Mouse (Mus musculus) retina, postnatal 7 days (tissue): ENCODE measurements around the gene Vgll2.

ENCODE experiments used
- DNase-seq: peaks from one replicate; pipeline ENCODE4 v3.0.0-alpha.2; 2012; ENCODE audit warnings: low read depth, low spot score

Vgll2 gene

DNA sequence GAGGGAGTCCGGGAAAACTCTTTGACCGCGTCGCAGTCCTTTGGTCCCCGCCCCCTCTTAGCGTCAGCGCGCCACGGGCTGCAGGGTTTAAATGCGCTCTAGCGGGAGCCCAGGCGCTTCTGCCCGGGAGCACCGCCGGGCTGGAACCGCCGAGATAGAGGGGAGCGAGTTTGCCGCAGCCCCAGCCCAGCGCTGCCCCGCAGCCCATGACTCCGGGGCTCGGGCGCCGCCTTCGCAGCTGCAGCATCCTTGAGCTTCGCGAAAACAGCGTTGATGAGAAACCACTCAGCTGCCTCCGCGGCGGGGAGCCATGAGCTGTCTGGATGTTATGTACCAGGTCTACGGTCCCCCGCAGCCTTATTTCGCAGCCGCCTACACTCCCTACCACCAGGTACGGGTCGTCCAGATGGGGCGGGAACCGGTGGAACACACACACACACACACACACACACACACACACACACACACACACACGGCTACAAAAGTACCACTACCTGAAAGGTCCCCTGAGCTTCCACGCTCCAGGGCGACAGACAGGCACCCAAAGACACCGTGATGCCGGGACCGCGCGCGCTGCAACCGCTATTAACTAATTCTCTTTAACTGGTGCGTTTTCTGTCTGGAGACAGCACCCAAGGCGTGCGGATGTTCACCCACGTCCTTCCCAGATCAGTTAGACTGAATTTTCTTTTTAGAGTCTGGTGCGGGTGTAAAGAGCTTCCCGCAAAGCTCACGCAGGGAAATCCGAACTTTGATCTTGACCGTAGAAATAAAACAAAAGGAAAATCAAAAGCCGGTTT, at the start of gene Vgll2:
Gene Vgll2, plus strand, starts transcription at position 90 of the 800 bp plus-strand sequence.
- DNase-seq, result peak; percentile 29

- no peak for DNase-seq
Measured at GRCm38 (mm10) chr10:51975137-51975536, 47.2 kb upstream of the Vgll2 start.

- DNase-seq, result no peak
Measured at GRCm38 (mm10) chr10:51975587-51975986, 46.7 kb upstream of the Vgll2 start.

- DNase-seq, result no peak
Measured at GRCm38 (mm10) chr10:51981651-51982050, 40.7 kb upstream of the Vgll2 start.

DNA sequence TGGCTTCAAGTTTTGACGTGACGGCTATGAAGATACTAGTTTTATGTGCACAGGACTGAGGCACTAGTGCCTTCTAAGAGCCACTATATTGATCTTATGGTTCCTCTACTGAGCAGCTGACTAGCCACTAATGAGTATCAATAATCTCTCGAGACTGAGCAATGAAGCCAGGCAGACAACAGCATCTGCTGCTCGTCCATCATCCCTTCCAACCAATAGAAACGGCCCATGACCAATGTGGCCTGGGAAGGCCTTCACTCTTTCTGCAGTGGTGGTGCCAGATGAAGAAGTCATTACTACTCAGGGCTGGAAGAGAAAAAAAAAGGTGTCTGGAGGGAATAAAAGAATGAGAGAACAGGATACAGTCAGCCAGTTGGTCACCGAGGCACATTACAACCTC, 39.9 kb upstream of the Vgll2 start:
- no peak for DNase-seq

- no peak for DNase-seq
Measured at GRCm38 (mm10) chr10:52018471-52018870, 3.8 kb upstream of the Vgll2 start.

DNA sequence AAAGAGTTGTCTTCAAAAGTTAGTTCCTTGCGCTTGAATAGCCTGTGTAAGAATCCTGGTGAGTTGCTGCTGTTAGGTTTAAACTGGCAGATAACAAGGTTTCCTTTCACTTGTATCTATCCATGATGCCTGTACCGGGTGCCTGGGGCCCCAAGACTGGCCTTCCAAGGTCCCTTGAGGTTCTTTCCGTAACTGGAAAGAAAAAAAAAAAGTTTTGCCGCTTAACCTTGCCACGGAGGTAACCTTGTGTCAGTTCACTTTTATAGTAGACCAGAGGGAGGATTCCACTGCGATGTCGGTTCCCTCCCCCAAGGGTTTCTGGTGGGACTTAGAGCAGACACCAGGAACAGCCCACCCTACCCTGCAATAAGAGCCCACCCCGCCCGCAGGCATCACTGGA, 1.1 kb upstream of the Vgll2 start:
- DNase-seq, result no peak

- no peak for DNase-seq
Measured at GRCm38 (mm10) chr10:52021736-52022394, 437 bp upstream of the Vgll2 start.

DNA sequence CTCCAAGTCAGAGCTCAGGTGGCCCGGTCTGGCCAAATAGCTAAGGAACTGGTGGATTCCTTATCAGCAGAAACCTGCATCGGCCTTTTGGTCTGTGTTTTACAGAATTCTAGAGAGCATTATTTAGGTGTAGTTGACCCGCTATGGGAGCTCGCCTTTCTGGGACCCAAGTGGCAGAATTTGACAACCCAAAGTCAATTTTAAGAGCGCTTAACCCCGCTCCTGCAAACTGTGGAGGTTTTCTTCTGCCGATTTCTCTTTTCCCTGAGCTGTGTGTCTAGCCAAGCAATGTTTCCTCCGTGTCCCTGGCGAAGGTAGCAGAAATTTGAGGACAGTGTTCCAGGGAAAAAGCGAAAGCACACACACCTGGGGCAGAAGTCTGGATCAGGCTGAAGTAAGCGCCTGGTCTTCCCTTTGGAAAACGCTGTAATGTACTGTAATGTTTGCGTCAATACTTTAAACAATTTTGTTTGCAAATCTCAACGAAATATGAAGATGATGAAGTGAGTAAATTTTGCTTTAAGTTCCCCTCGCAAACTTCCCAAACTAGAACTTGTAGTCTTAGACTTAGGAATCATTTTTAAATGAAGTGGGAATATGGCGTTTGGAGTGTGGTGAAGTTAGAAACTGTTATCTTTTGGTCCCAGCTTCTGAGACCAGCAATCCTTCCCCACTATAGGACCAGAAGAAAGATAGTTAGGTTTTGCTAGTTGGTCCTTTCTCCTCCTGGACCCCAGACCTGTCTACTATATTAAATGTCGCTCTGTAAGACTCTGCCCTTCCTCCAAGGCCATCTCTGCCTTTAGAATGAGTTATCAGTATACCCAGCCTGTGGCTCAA, 1.1 kb downstream of the Vgll2 start:
- no peak for DNase-seq

DNA sequence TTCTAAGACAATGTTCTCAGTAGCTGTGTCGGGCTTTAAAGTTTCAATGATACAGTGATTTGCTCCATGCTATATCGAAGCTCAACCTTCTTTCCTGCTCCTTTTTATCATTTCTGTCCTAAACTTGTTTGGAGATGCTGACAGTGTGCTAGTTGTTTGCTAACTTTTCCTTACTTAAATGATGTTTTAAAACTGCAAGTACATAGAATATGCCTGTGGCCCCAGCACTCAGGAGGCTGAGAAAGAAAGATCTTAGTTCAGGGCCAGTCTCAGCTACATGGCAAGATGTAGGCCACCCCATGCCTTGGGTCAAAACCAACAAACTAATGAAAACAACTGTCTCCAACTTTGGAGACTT, 1.7 kb downstream of the Vgll2 start:
- DNase-seq, result no peak

GRCm38 (mm10) chr10:52025291-52025690, 3.0 kb downstream of the Vgll2 start:
- DNase-seq, result no peak

DNA sequence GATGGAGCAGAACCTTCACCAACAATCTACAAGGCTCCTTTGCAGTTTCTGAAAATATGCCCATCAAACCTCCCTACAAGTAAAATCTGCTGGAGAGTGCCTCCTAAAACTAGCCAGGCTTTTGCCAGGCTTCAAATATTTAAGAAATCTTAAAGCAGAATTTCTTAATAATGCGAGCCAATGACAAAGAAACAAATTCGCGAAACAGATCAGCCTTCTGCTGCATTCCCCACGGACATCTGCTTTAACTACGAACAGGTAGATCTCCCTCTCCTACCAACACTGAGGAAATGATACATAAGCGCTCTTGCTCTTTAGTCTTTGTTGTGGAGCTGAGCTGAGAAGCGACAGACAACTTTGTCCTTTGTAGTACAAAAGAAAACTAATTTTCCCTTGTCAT, 3.5 kb downstream of the Vgll2 start:
- no peak for DNase-seq

DNA sequence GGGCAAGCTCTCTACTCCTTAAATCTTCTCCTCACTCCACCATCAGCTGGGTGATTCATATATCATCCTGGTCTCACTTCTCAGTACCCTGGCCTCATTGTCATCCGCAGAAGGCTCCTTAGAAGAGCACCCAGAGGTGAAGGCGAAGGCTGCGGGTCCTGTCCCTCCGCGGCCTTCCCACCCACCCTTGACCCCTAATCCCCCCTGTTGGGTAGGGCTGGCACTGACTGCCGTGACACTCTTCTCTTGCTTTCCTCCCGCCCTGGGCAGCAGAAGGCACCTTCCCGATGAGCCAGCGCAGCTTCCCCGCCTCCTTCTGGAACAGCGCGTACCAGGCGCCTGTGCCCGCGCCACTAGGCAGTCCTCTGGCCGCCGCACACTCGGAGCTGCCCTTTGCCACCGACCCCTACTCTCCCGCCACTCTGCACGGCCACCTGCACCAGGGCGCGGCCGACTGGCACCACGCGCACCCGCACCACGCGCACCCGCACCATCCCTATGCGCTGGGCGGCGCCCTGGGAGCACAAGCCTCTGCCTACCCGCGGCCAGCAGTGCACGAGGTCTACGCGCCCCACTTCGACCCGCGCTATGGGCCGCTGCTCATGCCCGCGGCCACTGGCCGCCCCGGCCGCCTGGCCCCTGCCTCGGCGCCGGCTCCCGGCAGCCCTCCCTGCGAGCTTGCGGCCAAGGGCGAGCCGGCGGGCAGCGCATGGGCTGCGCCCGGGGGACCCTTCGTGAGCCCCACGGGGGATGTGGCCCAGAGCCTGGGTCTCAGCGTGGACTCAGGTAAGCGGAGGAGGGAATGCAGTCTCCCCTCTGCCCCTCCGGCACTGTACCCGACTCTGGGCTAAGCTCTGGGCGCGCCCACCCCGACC, 5.1 kb downstream of the Vgll2 start:
- DNase-seq, result no peak

DNA sequence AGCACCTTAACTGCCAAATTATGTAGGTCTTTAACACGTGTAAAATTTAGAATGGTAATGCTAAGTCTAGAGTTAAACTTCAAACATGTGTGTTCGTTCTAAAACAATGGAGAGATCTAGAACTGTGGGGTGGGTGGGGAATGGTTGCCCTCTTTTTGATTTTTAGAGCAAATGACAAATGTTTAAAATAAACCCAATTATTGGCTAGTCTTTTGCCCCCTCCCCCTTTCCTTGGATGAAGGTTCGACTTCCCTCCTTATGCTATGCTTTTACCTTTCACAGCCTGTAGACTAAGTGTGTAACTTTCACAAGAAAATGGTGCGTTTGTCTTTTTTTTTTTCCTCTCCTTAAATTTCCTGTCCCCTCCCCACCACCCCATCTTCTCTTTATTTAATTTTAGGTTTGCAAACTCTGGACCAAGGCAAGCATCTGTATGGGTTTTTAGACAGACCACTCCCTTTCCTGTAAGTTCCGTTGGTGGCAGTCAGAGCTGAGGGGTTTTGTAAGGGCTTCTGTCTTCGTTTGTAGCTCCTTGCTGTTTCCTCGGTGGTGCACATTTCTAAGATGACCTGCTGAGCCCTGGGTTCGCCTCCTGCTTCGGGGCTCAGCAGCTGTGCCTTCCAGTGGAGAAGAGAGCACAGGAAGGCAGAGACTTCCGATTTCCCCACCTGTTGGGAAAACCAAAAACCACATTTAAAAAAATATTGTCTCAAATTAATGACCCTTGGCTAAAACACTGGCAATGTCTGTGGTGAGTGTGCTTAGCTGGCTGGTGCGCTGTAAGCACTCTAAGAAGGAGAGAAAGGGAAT, 6.5 kb downstream of the Vgll2 start:
- DNase-seq, result no peak

DNA sequence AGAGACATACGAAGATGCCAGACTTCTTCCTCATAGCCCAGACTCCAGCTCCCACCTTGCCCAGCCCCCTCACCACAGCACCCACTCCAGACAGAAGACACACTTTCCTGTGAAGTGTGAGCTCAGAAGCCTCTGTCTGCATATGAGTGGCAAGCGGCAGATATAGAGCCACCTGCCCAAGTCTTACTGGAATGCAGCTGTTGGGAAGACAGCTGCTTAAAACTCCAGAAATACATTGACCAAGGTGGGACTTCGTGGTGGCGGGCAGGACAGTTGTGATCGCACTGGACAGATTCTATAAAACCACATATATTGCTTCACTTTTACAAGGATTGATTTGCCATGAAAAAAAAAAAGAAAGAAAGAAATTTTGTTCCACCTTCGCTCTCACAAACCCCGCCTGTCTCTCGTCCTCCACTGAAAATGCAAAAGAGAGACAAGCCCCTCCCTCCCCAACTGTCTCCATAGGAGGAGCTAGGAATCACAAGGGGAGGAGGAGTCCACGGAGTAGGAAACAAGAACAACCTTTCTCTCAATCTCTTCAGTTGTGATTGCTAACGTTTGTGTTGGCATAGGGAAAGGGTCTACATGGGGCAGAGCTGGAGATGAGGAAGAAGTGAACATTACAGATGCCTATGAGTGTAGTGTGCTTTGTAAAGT, 7.2 kb downstream of the Vgll2 start:
- no peak for DNase-seq

DNA sequence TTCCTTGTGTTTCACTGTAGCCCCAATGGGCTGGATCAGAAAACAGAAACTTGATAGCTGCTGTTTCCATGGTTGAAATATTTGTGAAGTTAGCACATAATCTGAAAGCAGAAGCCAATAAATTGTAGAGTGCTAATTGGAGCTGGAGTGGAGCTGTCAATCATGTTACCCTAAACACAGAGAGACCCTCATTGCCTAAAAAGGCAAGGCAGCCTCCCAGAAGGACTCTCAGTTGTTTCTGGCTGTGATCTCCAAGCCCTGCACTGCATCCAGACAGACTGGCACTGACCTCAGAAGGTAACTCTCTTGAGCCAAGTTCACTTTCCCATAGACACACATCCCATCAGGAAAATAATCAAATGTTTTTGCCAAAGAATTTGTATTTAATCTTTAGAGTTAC, 11.4 kb downstream of the Vgll2 start:
- no peak for DNase-seq

GRCm38 (mm10) chr10:52039392-52039791, 17.1 kb downstream of the Vgll2 start:
- DNase-seq, result no peak

- no peak for DNase-seq
Measured at GRCm38 (mm10) chr10:52043086-52043485, 20.8 kb downstream of the Vgll2 start.

- DNase-seq, result no peak
Measured at GRCm38 (mm10) chr10:52048287-52048686, 26.0 kb downstream of the Vgll2 start.

GRCm38 (mm10) chr10:52072482-52072881, 50.2 kb downstream of the Vgll2 start:
- DNase-seq, result peak; percentile 5
